Mouse (Mus musculus): ENCODE results near the gene Cd164. TPM values are rescaled to one million over a fixed set of nuclear protein-coding genes. Genes with fewer than 3 reads are reported as not detected.

Cd164 gene
- polyA plus RNA-seq (2015; fragmentation: Nextera tagmentation; extraction: Ambion mirVana): 78.2 and 81.7 TPM in 2 replicates

- Histone ChIP-seq H3K9me3 (replicated peaks) (no peaks in the 10 kb centered on the region), H3K36me3 (ENCODE audit: poor library complexity, severe bottlenecking) (peaks cover 11% of the 10 kb centered on the region), H3K4me2 (peak within 1 kb of the TSS; percentile 82), H3K9ac (peak within 1 kb of the TSS; percentile 87), H3K27me3 (no peaks in the 10 kb centered on the region), H3K4me3 (peak within 1 kb of the TSS; percentile 73), H3K27ac (peak within 1 kb of the TSS; percentile 97), H3K4me1 (peaks cover 31% of the 10 kb centered on the region)
- ATAC-seq: peak; percentile 96
- WGBS: under 1% methylated on average over 66 of the region's 69 CpGs
Observed at GRCm38 (mm10) chr10:41518981-41519618, at the start of gene Cd164. Gene Cd164 (plus strand): TSS chr10:41519414.

- no peak for ATAC-seq
- Histone ChIP-seq H3K4me3 (no peak overlapping the region), H3K27me3 (no peaks in the 10 kb centered on the region), H3K9me3 (replicated peaks) (no peaks in the 10 kb centered on the region), H3K27ac (no peak overlapping the region), H3K4me1 (peaks cover 2% of the 10 kb centered on the region), H3K9ac (no peak overlapping the region), H3K4me2 (no peak overlapping the region), H3K36me3 (ENCODE audit: poor library complexity, severe bottlenecking) (peaks cover 14% of the 10 kb centered on the region)
- 90% methylated on average over 3 of the region's 3 CpGs for WGBS
Observed at GRCm38 (mm10) chr10:41470693-41471092, 48.5 kb upstream of the Cd164 start.

GRCm38 (mm10) chr10:41472534-41472933, 46.7 kb upstream of the Cd164 start:
- Histone ChIP-seq H3K4me1 (peaks cover 13% of the 10 kb centered on the region), H3K9me3 (replicated peaks) (no peaks in the 10 kb centered on the region), H3K27ac (no peak overlapping the region), H3K27me3 (no peaks in the 10 kb centered on the region), H3K9ac (no peak overlapping the region), H3K36me3 (ENCODE audit: poor library complexity, severe bottlenecking) (peaks cover 11% of the 10 kb centered on the region), H3K4me2 (no peak overlapping the region), H3K4me3 (no peak overlapping the region)
- no peak for ATAC-seq

GRCm38 (mm10) chr10:41472962-41473481, 46.2 kb upstream of the Cd164 start:
- Histone ChIP-seq H3K4me2 (no peak overlapping the region), H3K9me3 (replicated peaks) (no peaks in the 10 kb centered on the region), H3K36me3 (ENCODE audit: poor library complexity, severe bottlenecking) (peaks cover 9% of the 10 kb centered on the region), H3K27ac (no peak overlapping the region), H3K9ac (no peak overlapping the region), H3K27me3 (no peaks in the 10 kb centered on the region), H3K4me3 (no peak overlapping the region), H3K4me1 (peaks cover 17% of the 10 kb centered on the region)
- 80% methylated on average over 5 of the region's 5 CpGs for WGBS
- no peak for ATAC-seq

GRCm38 (mm10) chr10:41473782-41474468, 45.3 kb upstream of the Cd164 start:
- H3K9ac ChIP-seq: no peak overlapping the region
- H3K4me3 ChIP-seq: no peak overlapping the region
- 82% methylated on average over 6 of the region's 6 CpGs for WGBS
- no peak for ATAC-seq
- no peak overlapping the region for H3K4me2 ChIP-seq
- no peaks in the 10 kb centered on the region for H3K9me3 ChIP-seq (replicated peaks)
- H3K27me3 ChIP-seq: no peaks in the 10 kb centered on the region
- H3K36me3 ChIP-seq (ENCODE audit: poor library complexity, severe bottlenecking): peaks cover 5% of the 10 kb centered on the region; the same call in 1 of the 2 replicates
- peaks cover 22% of the 10 kb centered on the region for H3K4me1 ChIP-seq
- H3K27ac ChIP-seq: no peak overlapping the region

GRCm38 (mm10) chr10:41474981-41475391, 44.2 kb upstream of the Cd164 start:
- no peak overlapping the region for H3K4me3 ChIP-seq
- no peak overlapping the region for H3K9ac ChIP-seq
- no peak overlapping the region for H3K4me2 ChIP-seq
- no peaks in the 10 kb centered on the region for H3K9me3 ChIP-seq (replicated peaks)
- H3K27me3 ChIP-seq: no peaks in the 10 kb centered on the region
- peaks cover 13% of the 10 kb centered on the region for H3K36me3 ChIP-seq (ENCODE audit: poor library complexity, severe bottlenecking)
- peaks cover 22% of the 10 kb centered on the region for H3K4me1 ChIP-seq
- ATAC-seq: no peak
- no peak overlapping the region for H3K27ac ChIP-seq
- 94% methylated on average over 1 of the region's 1 CpGs for WGBS

- peaks cover 27% of the 10 kb centered on the region for H3K36me3 ChIP-seq (ENCODE audit: poor library complexity, severe bottlenecking)
- H3K27me3 ChIP-seq: no peaks in the 10 kb centered on the region
- peaks cover 22% of the 10 kb centered on the region for H3K4me1 ChIP-seq
- peak within 1 kb of the TSS; percentile 83 for H3K27ac ChIP-seq
- peak within 1 kb of the TSS; percentile 80 for H3K9ac ChIP-seq
- WGBS: under 1% methylated on average over 35 of the region's 35 CpGs
- ATAC-seq: peak; percentile 72
- no peaks in the 10 kb centered on the region for H3K9me3 ChIP-seq (replicated peaks)
- peak within 1 kb of the TSS; percentile 88 for H3K4me2 ChIP-seq
- peak within 1 kb of the TSS; percentile 58 for H3K4me3 ChIP-seq
Observed at GRCm38 (mm10) chr10:41476171-41477017, 42.8 kb upstream of the Cd164 start, which contains the start of gene Mical1. Gene Mical1 (plus strand): TSS chr10:41476314.

- WGBS: 2% methylated on average over 9 of the region's 9 CpGs
- Histone ChIP-seq H3K27me3 (no peaks in the 10 kb centered on the region), H3K4me2 (peak overlapping the region; percentile 88), H3K27ac (peak overlapping the region; percentile 83), H3K4me3 (peak overlapping the region; percentile 58), H3K9ac (peak overlapping the region; percentile 80), H3K4me1 (peaks cover 22% of the 10 kb centered on the region), H3K9me3 (replicated peaks) (no peaks in the 10 kb centered on the region), H3K36me3 (ENCODE audit: poor library complexity, severe bottlenecking) (peaks cover 33% of the 10 kb centered on the region)
- ATAC-seq: peak; percentile 44
Observed at GRCm38 (mm10) chr10:41477018-41477277, 42.3 kb upstream of the Cd164 start.

- peaks cover 39% of the 10 kb centered on the region for H3K36me3 ChIP-seq (ENCODE audit: poor library complexity, severe bottlenecking)
Observed at GRCm38 (mm10) chr10:41477278-41478181, 41.7 kb upstream of the Cd164 start.

GRCm38 (mm10) chr10:41479961-41480360, 39.3 kb upstream of the Cd164 start:
- H3K9ac ChIP-seq: no peak overlapping the region
- H3K9me3 ChIP-seq (replicated peaks): no peaks in the 10 kb centered on the region
- no peak for ATAC-seq
- H3K36me3 ChIP-seq (ENCODE audit: poor library complexity, severe bottlenecking): peaks cover 63% of the 10 kb centered on the region
- no peak overlapping the region for H3K4me3 ChIP-seq
- H3K27me3 ChIP-seq: no peaks in the 10 kb centered on the region
- peaks cover 22% of the 10 kb centered on the region for H3K4me1 ChIP-seq
- 84% methylated on average over 3 of the region's 3 CpGs for WGBS
- H3K27ac ChIP-seq: no peak overlapping the region
- no peak overlapping the region for H3K4me2 ChIP-seq

More at GRCm38 (mm10) chr10:41477278-41478181, 41.7 kb upstream of the Cd164 start:
- under 1% methylated on average over 20 of the region's 20 CpGs for WGBS
- Histone ChIP-seq H3K27me3 (no peaks in the 10 kb centered on the region), H3K27ac (peak overlapping the region; percentile 83), H3K9ac (peak overlapping the region; percentile 80), H3K9me3 (replicated peaks) (no peaks in the 10 kb centered on the region), H3K4me3 (peak overlapping the region; percentile 58), H3K4me2 (peak overlapping the region; percentile 88), H3K4me1 (peaks cover 22% of the 10 kb centered on the region)
- ATAC-seq: peak; percentile 80
